Mouse (Mus musculus) myocyte (in vitro differentiated cells): ENCODE measurements around the gene Epha4.

Experiments used
- CEBPB ChIP-seq: IDR thresholded peaks from 2 replicates; pipeline ENCODE4 v1.6.1; 2011; ENCODE audit warnings: mild to moderate bottlenecking, moderate library complexity; ENCODE audit not compliant: poor library complexity, insufficient read depth, severe bottlenecking
- E2F4 ChIP-seq: IDR thresholded peaks from one replicate; pipeline ENCODE4 v1.6.1; 2011; ENCODE audit warnings: mild to moderate bottlenecking, control low read depth, moderate library complexity; ENCODE audit not compliant: insufficient read depth
- MAX ChIP-seq: IDR thresholded peaks from one replicate; pipeline ENCODE4 v1.6.1; 2011; ENCODE audit warnings: low read depth, mild to moderate bottlenecking, control low read depth
- MYOD1 ChIP-seq, 3 experiments: IDR thresholded peaks; one replicate each; pipeline ENCODE4 v1.6.1; 2011; ENCODE audit warnings: control low read depth in 2 of 3, low read depth in 2 of 3, mild to moderate bottlenecking in 2 of 3, moderate library complexity in 1 of 3; ENCODE audit not compliant: insufficient read length in 2 of 3, control insufficient read depth in 1 of 3
- POLR2A ChIP-seq: IDR thresholded peaks from one replicate; pipeline ENCODE4 v1.6.1; 2011; ENCODE audit warnings: low read depth, mild to moderate bottlenecking, control low read depth, moderate library complexity; ENCODE audit not compliant: insufficient read length
- POLR2AphosphoS2 ChIP-seq: IDR thresholded peaks from one replicate; pipeline ENCODE4 v1.6.1; 2011; ENCODE audit warnings: low read depth, control low read depth; ENCODE audit not compliant: insufficient read length
- REST ChIP-seq: IDR thresholded peaks from one replicate; pipeline ENCODE4 v1.6.1; 2011; ENCODE audit warnings: mild to moderate bottlenecking, control low read depth, moderate library complexity; ENCODE audit not compliant: insufficient read depth, insufficient read length
- USF1 ChIP-seq: IDR thresholded peaks from one replicate; pipeline ENCODE4 v1.6.1; 2011; ENCODE audit warnings: low read depth, mild to moderate bottlenecking, control low read depth, moderate library complexity

DNA sequence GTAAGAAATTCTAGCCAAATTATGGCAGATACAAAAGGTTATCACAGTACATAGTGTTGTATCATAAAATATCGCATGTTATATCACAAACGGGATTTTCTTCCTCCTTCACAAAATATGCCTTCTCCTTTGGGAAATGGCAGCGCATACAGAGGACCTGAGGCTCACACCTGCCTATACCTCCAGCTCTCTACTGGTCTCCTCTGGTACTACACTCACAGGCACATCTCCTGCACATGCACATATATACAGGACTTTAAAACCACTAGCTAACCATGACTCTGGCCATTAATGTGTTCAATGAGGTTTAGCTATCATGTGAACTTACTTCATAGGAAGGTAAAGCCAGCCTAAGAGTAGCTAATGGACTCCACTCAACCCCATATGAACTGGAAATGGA lies 81.7 kb downstream of the Epha4 start:
- TF ChIP-seq USF1: no peak
- no peak for TF ChIP-seq POLR2AphosphoS2
- TF ChIP-seq MAX: no peak
- TF ChIP-seq POLR2A: no peak
- TF ChIP-seq REST: no peak
- no peak for TF ChIP-seq MYOD1 (IDR thresholded peaks at IDR 0.05; ENCODE audit: control insufficient read depth in 1 of 3, insufficient read length in 2 of 3, low read depth in 2 of 3)
- no peak for TF ChIP-seq CEBPB
- TF ChIP-seq E2F4: no peak
